Mouse (Mus musculus) gastrocnemius, adult 2 months (tissue): Measurements from ENCODE around the gene 0610010F05Rik. TPM values are rescaled to one million over a fixed set of nuclear protein-coding genes. Genes with fewer than 3 reads are reported as not detected.
"Not testable (repeated sequence)": the region's sequence is repeated elsewhere in the genome, so short reads cannot be mapped to it uniquely, and the experiment has no call there.

ENCODE experiments used
- DNase-seq: peaks from one replicate; pipeline ENCODE4 v3.0.0; 2022
- H3K27ac ChIP-seq: fragments of 200-600 bp; 2 replicates; pipeline ENCODE4 v1.8.1; 2022; ENCODE audit warnings: mild to moderate bottlenecking
- H3K4me3 ChIP-seq: fragments of 200-600 bp; 2 replicates; pipeline ENCODE4 v1.8.1; 2022; ENCODE audit warnings: mild to moderate bottlenecking, moderate library complexity
- CTCF ChIP-seq: fragments of 200-600 bp; IDR thresholded peaks from 2 replicates; pipeline ENCODE4 v1.8.1; 2022; ENCODE audit warnings: antibody characterized with exemption, mild to moderate bottlenecking, moderate library complexity
- intact Hi-C: fragments of 180-260 bp; cut with DNase I; formaldehyde crosslinking; loops from one replicate; pipeline ENCODE4 v1.15.1; 2025
- total RNA-seq, 2 experiments: library from RNA; stranded (reverse); gene quantifications; 2 replicates each; pipeline ENCODE4 v1.2.3; 2021

0610010F05Rik gene
- total RNA-seq, 2 experiments from 2014 or later = 12.4 to 14.2 TPM

DNA sequence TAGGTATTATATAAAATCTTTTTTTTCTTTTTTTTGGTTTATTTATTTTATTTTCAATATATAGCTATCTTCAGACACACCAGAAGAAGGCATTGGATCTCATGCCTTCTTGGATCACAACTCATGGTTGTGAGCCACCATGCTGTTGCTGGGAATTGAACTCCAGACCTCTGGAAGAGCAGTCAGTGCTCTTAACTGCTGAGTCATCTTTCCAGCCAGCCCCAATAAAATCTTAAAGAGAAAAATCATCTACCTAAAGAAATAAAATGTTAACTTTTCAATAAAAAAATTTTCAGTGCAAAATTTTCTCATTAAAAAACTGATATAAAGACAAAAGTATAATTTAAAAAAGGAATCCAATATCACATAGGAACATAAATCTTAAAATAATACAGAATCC, 30.8 kb upstream of the 0610010F05Rik start:
- Histone ChIP-seq H3K4me3 (peak overlapping the region; percentile 74), H3K27ac (peak overlapping the region; percentile 93; the same call in 1 of the 2 replicates)
- DNase-seq = no peak
- TF ChIP-seq CTCF = no peak
- intact Hi-C loops = loop anchor here (2.0 to 10.0 kb wide), 3 partner anchors 31 to 169 kb away; partner anchors contain the start of genes 0610010F05Rik, Ahsa2 and Rel

DNA sequence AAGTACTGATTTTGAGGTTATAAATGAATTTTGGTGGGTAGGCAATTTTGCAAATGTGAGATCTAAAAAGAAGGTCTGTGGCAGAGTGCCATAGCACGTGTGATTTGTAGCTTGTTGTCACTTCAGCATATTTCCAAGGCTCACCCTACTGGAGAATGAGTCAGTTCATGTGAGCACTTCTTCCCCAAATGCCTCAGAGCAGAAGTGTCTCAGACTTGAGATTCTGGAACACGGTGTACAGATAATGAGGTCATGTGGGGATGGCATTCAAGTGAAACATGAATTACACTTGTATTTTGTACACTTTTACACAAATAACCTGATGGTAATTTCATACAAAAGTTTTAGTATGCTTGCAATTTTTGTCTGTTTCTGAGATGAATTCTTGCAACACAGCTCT, 24.4 kb upstream of the 0610010F05Rik start:
- intact Hi-C loops = no loop called here
- Histone ChIP-seq H3K27ac (no peak overlapping the region), H3K4me3 (no peak overlapping the region)
- TF ChIP-seq CTCF = no peak
- no peak for DNase-seq

DNA sequence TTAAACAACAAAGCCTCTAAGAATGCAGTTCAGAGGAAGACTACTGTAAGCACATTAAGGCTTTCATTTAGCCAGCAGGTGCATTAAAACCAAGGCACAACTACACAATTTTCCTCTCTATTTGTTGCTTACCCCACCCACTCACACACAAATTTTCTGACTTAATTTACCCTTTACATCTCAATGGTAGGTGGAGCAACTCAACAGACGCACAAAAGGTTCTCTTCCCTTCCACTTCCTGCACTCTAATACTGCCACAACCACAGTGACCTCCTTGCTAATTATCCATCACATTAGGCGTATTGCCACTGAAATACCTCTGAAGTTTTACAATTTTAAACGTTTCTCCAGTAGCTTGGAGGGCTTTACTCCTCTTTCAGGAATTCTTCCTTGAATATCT, 20.2 kb upstream of the 0610010F05Rik start:
- H3K27ac ChIP-seq = no peak overlapping the region
- intact Hi-C loops = no loop called here
- no peak for DNase-seq
- H3K4me3 ChIP-seq = no peak overlapping the region
- no peak for TF ChIP-seq CTCF

DNA sequence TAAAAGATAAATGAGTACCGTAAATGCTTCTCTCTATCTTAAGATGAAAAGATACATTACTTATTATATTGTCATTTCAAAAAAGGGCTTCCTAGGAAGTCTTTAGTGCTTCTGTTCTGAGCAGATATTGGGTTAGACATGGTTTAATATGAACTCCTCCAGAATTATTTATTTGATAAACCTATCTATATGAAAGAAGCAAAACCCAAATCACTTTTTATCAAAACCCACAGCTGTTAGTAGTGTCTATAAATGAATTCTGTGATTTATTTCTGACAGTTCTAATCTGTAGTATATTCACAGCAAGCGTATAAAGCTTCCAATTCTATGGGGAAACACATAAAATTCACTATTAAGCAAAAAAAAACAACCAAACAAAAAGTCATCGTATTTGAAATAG, 14.4 kb upstream of the 0610010F05Rik start:
- intact Hi-C loops = no loop called here
- Histone ChIP-seq H3K4me3 (no peak overlapping the region), H3K27ac (no peak overlapping the region)
- no peak for TF ChIP-seq CTCF
- DNase-seq = no peak

GRCm38 (mm10) chr11:23647431-23647830, 14.0 kb upstream of the 0610010F05Rik start:
- DNase-seq = no peak
- no peak overlapping the region for H3K27ac ChIP-seq
- TF ChIP-seq CTCF = no peak
- intact Hi-C loops = no loop called here
- H3K4me3 ChIP-seq = no peak overlapping the region

DNA sequence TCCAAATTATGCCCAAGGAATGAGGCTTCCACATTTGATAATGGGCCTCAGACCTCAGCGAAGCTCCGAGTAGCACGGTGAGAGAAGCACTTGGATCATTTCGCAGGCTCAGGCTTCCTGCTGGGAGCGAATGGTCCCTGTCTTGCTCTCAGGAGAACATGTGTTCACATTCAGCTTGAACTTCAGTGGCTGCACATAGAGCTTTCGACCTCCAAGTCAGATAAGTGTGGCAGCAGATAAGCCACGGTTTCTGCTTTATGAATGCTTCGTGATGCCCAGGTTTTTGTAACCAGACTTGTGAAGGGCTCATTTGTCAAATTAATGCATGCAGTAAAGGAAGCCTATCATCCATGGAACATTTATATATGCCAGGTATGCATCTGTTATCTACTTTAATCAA, 1.1 kb upstream of the 0610010F05Rik start:
- no peak for TF ChIP-seq CTCF
- Histone ChIP-seq H3K27ac (no peak overlapping the region), H3K4me3 (no peak overlapping the region)
- DNase-seq = no peak
- intact Hi-C loops = loop anchor here (5.0 kb wide), 1 partner anchor 137 kb away; the partner anchor contains the start of gene Ahsa2

- peak overlapping the region; percentile 96 for H3K4me3 ChIP-seq
- intact Hi-C loops = loop anchor here (2.0 to 5.0 kb wide), 2 partner anchors 31 to 137 kb away; partner anchors contain the start of genes Ahsa2, Pex13 and Pus10
- TF ChIP-seq CTCF = no peak
- H3K27ac ChIP-seq = peak overlapping the region; percentile 61
- DNase-seq = no peak
These were observed 408 bp upstream of the 0610010F05Rik start for GRCm38 (mm10) chr11:23633879-23634215.

- no peak for DNase-seq
- H3K27ac ChIP-seq = no peak overlapping the region
- peak; percentile 8; the same call in 1 of the 2 replicates for TF ChIP-seq CTCF
- intact Hi-C loops = loop anchor here (5.0 kb wide), 1 partner anchor 133 kb away; the partner anchor contains the start of gene Ahsa2
- no peak overlapping the region for H3K4me3 ChIP-seq
These were observed 2.8 kb downstream of the 0610010F05Rik start for GRCm38 (mm10) chr11:23630664-23631063.

DNA sequence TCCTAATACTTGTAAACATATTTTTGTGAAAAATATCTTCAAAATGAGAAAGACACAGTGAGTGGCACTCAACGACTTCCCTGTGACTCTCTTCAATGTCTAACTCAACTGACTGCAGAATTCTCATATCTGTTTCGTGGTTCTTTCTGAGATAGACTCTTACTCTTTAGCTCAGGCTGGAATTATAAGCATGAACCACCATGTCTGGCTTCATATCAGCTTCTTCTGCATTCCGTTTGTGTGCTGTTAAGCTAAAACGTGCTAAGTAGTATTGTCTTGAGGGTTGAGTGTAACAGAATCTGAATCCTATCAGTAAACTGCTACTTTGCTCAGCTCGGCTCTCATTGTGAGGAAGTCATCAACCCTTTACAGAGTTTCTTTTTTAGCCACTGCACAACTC, 14.4 kb downstream of the 0610010F05Rik start:
- Histone ChIP-seq H3K4me3 (no peak overlapping the region), H3K27ac (no peak overlapping the region)
- TF ChIP-seq CTCF = no peak
- intact Hi-C loops = no loop called here
- no peak for DNase-seq

GRCm38 (mm10) chr11:23614546-23614945, 18.9 kb downstream of the 0610010F05Rik start:
- Histone ChIP-seq H3K27ac (no peak overlapping the region), H3K4me3 (no peak overlapping the region)
- TF ChIP-seq CTCF = no peak
- DNase-seq = no peak
- intact Hi-C loops = no loop called here

DNA sequence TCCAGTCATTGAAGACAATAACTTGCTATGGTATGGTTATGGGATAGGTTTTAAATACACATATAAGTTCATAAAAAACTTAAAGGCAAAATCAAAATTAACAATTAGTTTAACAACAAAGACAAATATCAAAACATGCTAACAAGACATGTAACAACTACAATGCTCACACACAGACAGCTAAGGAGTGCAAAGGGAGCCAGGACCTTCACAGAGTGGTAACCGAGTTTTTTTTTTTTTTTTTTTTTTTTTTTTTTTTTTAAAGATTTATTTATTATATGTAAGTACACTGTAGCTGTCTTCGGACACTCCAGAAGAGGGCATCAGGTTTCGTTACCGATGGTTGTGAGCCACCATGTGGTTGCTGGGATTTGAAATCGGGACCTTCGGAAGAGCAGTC, 26.1 kb downstream of the 0610010F05Rik start:
- intact Hi-C loops, DNase-seq: not testable (repeated sequence)

GRCm38 (mm10) chr11:23570130-23570529, 63.3 kb downstream of the 0610010F05Rik start:
- DNase-seq = no peak
- Histone ChIP-seq H3K27ac (no peak overlapping the region), H3K4me3 (no peak overlapping the region)
- intact Hi-C loops = no loop called here
- no peak for TF ChIP-seq CTCF

More for the DNA sequence above, 26.1 kb downstream of the 0610010F05Rik start:
- H3K4me3 ChIP-seq, H3K27ac ChIP-seq: not testable (repeated sequence)

GRCm38 (mm10) chr11:23565761-23566160, 67.7 kb downstream of the 0610010F05Rik start:
- no peak overlapping the region for H3K4me3 ChIP-seq
- peak; percentile 91 for TF ChIP-seq CTCF
- H3K27ac ChIP-seq = no peak overlapping the region
- intact Hi-C loops = loop anchor here (2.0 kb wide), 1 partner anchor 67 kb away; the partner anchor contains the start of gene Ahsa2
- peak; percentile 69 for DNase-seq

- TF ChIP-seq CTCF = no peak
- DNase-seq = no peak
- no peak overlapping the region for H3K27ac ChIP-seq
- no peak overlapping the region for H3K4me3 ChIP-seq
- intact Hi-C loops = no loop called here
These were observed 76.3 kb downstream of the 0610010F05Rik start for GRCm38 (mm10) chr11:23557039-23557630.
